Mouse (Mus musculus) E14TG2a.4 (cell line): ENCODE measurements around the gene Ints6l.

ENCODE experiments used
- CTCF ChIP-seq: conservative IDR thresholded peaks from 2 replicates; pipeline ENCODE4 v1.5.1; 2014; ENCODE audit warnings: low read length
- NANOG ChIP-seq: IDR thresholded peaks from 2 replicates; pipeline ENCODE4 v1.6.1; 2014; ENCODE audit warnings: borderline replicate concordance, low read length, mixed read lengths
- POU5F1 ChIP-seq: IDR thresholded peaks from 2 replicates; pipeline ENCODE4 v1.6.1; 2014; ENCODE audit warnings: low read length, borderline replicate concordance

GRCm38 (mm10) chrX:56417541-56417940 lies 37.1 kb upstream of the Ints6l start:
- peak; percentile 47 for TF ChIP-seq CTCF
- no peak for TF ChIP-seq NANOG
- TF ChIP-seq POU5F1, result no peak
